Mouse (Mus musculus) stomach, postnatal 0 days (tissue): ENCODE data around the gene Chchd6. TPM values are rescaled to one million over a fixed set of nuclear protein-coding genes. Genes with fewer than 3 reads are reported as not detected.

Source experiments
- ATAC-seq: fragments of 200-750 bp; cut with Nextera tagmentation; 2 replicates; pipeline ENCODE4 v1.8.0; 2017; ENCODE audit not compliant: low FRiP score, low TSS enrichment
- DNase-seq: peaks from one replicate; pipeline ENCODE4 v3.0.0-alpha.2; 2016; ENCODE audit warnings: low spot score
- H3K27ac ChIP-seq: fragments of 300-500 bp; sonication (generic); replicated peaks from 2 replicates; pipeline ENCODE4 v1.5.1; 2014; ENCODE audit warnings: mild to moderate bottlenecking, control low read depth
- H3K27me3 ChIP-seq: fragments of 300-500 bp; sonication (generic); 2 replicates; pipeline ENCODE4 v1.6.1; 2014; ENCODE audit warnings: low read length; ENCODE audit not compliant: control insufficient read depth, insufficient read depth
- H3K36me3 ChIP-seq: fragments of 300-500 bp; sonication (generic); 2 replicates; pipeline ENCODE4 v1.6.1; 2014; ENCODE audit warnings: low read length, mixed read lengths; ENCODE audit not compliant: control insufficient read depth, insufficient read depth
- H3K4me1 ChIP-seq: fragments of 300-500 bp; sonication (generic); replicated peaks from 2 replicates; pipeline ENCODE4 v1.6.1; 2014; ENCODE audit warnings: antibody characterized with exemption; ENCODE audit not compliant: control insufficient read depth, insufficient read depth
- H3K4me2 ChIP-seq: fragments of 300-500 bp; sonication (generic); replicated peaks from 2 replicates; pipeline ENCODE4 v1.6.1; 2014; ENCODE audit warnings: low read depth, mild to moderate bottlenecking, control low read depth, moderate library complexity
- H3K4me3 ChIP-seq: fragments of 300-500 bp; sonication (generic); 2 replicates; pipeline ENCODE4 v1.5.1; 2014; ENCODE audit warnings: low read depth, low read length, control low read depth
- H3K9ac ChIP-seq: fragments of 300-500 bp; sonication (generic); 2 replicates; pipeline ENCODE4 v1.6.1; 2014; ENCODE audit warnings: mild to moderate bottlenecking, low read length, control low read depth, mixed read lengths
- H3K9me3 ChIP-seq: fragments of 300-500 bp; sonication (generic); 2 replicates; pipeline ENCODE4 v1.6.1; 2016; ENCODE audit warnings: low read length; ENCODE audit not compliant: control insufficient read depth
- CTCF ChIP-seq: IDR thresholded peaks from 2 replicates; pipeline ENCODE4 v1.5.1; 2016; ENCODE audit warnings: antibody characterized with exemption, low read depth, mild to moderate bottlenecking, moderate library complexity
- EP300 ChIP-seq: optimal IDR thresholded peaks from 2 replicates; pipeline ENCODE3; 2016; ENCODE audit warnings: antibody characterized with exemption
- WGBS: fragments of 180-500 bp; shearing (Covaris S2); extraction: QIAGEN DNeasy Blood & Tissue Kit; methylation state at CpG from one replicate; pipeline ENCODE4 v1.1.7; 2014; 5-methylcytosine and 5-hydroxymethylcytosine counted together
- polyA plus RNA-seq: library from polyadenylated mRNA; unstranded; fragments of >200 nt; fragmentation: Nextera tagmentation; extraction: Ambion mirVana; gene quantifications from 2 replicates; pipeline ENCODE4 v1.2.1, GENCODE M21; 2015

Gene Chchd6
- polyA plus RNA-seq, 1 experiment from 2014 or later, result 22.7 TPM

- Histone ChIP-seq H3K27ac (no peak overlapping the region), H3K4me1 (no peaks in the 10 kb centered on the region), H3K4me3 (no peak overlapping the region), H3K9ac (no peak overlapping the region), H3K9me3 (no peaks in the 10 kb centered on the region), H3K27me3 (no peaks in the 10 kb centered on the region), H3K4me2 (no peak overlapping the region), H3K36me3 (no peaks in the 10 kb centered on the region)
- 90% methylated on average over 2 of the region's 2 CpGs for WGBS
- ATAC-seq, result no peak
- TF ChIP-seq CTCF (no peak), EP300 (no peak)
- DNase-seq, result no peak
Measured at GRCm38 (mm10) chr6:89384699-89385098, 210.8 kb downstream of the Chchd6 start.

DNA sequence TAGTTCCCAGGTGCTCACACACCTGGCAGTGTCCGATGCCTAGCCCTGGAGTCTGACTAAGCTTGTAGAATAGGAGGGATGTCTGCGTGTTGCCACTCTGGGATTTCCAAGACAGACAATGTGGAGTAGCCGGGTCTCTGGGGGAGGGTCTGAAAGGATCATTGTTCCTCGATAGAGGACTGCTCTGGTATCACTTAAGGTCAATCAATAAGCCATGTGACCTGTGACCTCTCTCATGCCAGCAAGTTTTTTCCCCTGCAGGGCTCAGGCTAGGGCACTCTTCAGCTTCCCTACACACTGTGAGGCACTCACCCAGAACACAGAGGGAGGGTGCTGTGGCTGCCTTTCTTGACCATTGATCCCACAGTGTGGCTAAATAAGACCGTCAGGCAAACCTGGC is 213.6 kb downstream of the Chchd6 start:
- Histone ChIP-seq H3K4me2 (no peak overlapping the region), H3K9me3 (no peaks in the 10 kb centered on the region), H3K9ac (no peak overlapping the region), H3K27ac (no peak overlapping the region), H3K4me3 (no peak overlapping the region), H3K27me3 (no peaks in the 10 kb centered on the region), H3K4me1 (no peaks in the 10 kb centered on the region), H3K36me3 (no peaks in the 10 kb centered on the region)
- 66% methylated on average over 5 of the region's 5 CpGs for WGBS
- no peak for TF ChIP-seq CTCF
- TF ChIP-seq EP300, result no peak
- DNase-seq, result no peak
- ATAC-seq, result no peak

- Histone ChIP-seq H3K27me3 (no peaks in the 10 kb centered on the region), H3K27ac (no peak overlapping the region), H3K4me2 (no peak overlapping the region), H3K4me1 (no peaks in the 10 kb centered on the region), H3K36me3 (no peaks in the 10 kb centered on the region), H3K9me3 (no peaks in the 10 kb centered on the region), H3K4me3 (no peak overlapping the region), H3K9ac (no peak overlapping the region)
- ATAC-seq, result no peak
- no peak for DNase-seq
- TF ChIP-seq EP300 (no peak), CTCF (no peak)
- WGBS, result 70% methylated on average over 3 of the region's 3 CpGs
Measured at GRCm38 (mm10) chr6:89381172-89381571, 214.3 kb downstream of the Chchd6 start.

GRCm38 (mm10) chr6:89380751-89381150 is 214.7 kb downstream of the Chchd6 start:
- ATAC-seq, result no peak
- no peak overlapping the region for H3K27ac ChIP-seq
- no peaks in the 10 kb centered on the region for H3K27me3 ChIP-seq
- no peak for DNase-seq
- no peak overlapping the region for H3K9ac ChIP-seq
- H3K4me1 ChIP-seq, result no peaks in the 10 kb centered on the region
- TF ChIP-seq EP300 (no peak), CTCF (no peak)
- no peaks in the 10 kb centered on the region for H3K9me3 ChIP-seq
- WGBS, result 59% methylated on average over 3 of the region's 3 CpGs
- no peak overlapping the region for H3K4me3 ChIP-seq
- no peak overlapping the region for H3K4me2 ChIP-seq
- no peaks in the 10 kb centered on the region for H3K36me3 ChIP-seq

- H3K27ac ChIP-seq, result no peak overlapping the region
- ATAC-seq (no peak), DNase-seq (no peak)
- 78% methylated on average over 2 of the region's 2 CpGs for WGBS
- H3K4me3 ChIP-seq, result no peak overlapping the region
- TF ChIP-seq CTCF (no peak), EP300 (no peak)
- no peak overlapping the region for H3K9ac ChIP-seq
- no peaks in the 10 kb centered on the region for H3K9me3 ChIP-seq
- no peaks in the 10 kb centered on the region for H3K4me1 ChIP-seq
- H3K36me3 ChIP-seq, result no peaks in the 10 kb centered on the region
- H3K4me2 ChIP-seq, result no peak overlapping the region
- no peaks in the 10 kb centered on the region for H3K27me3 ChIP-seq
Measured at GRCm38 (mm10) chr6:89378264-89378663, 217.2 kb downstream of the Chchd6 start.

DNA sequence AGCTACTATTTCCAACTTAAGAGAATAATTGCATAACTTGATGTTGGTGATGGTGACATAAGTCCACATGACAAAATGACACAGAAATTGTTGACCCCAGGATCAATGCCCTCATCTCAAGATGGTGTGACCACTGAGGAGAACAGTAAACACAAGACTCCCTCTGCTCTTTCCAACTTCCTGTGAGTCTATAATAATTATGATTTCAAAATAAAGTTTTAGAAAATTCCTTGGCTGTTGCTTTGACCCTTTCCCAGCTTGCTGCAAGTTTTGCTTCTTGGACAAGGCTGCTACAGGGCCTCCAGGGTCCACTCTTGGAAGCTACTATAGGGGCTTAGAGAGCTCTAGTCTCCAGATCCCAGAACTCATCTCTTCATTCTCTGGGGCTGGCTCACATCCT is 226.6 kb downstream of the Chchd6 start:
- DNase-seq, result no peak
- Histone ChIP-seq H3K27me3 (no peaks in the 10 kb centered on the region), H3K9me3 (no peaks in the 10 kb centered on the region), H3K36me3 (no peaks in the 10 kb centered on the region), H3K4me2 (no peak overlapping the region), H3K27ac (no peak overlapping the region), H3K9ac (no peak overlapping the region), H3K4me1 (no peaks in the 10 kb centered on the region), H3K4me3 (no peak overlapping the region)
- ATAC-seq, result no peak
- no peak for TF ChIP-seq CTCF
- no peak for TF ChIP-seq EP300

DNA sequence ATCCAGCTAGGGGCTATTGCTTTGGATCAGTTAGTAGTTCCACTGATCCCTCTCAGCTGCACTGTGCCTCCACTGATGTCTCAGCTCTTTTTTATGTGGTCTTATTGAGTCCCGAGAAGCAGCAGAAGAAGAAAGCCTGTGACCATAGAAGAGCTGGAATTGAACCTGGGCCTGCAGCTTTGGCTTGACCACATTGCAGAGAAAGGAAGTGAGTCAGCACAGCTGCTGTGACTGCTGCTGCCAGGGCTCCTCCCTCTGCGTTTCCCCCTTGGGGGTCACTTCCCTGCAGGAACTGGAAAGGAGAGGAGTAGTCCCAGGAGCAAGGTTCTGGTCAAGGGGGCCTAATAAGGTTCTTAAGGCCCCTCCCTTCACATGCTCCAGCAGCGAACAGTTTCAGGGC is 231.1 kb downstream of the Chchd6 start:
- Histone ChIP-seq H3K9me3 (no peaks in the 10 kb centered on the region), H3K4me1 (peaks cover 6% of the 10 kb centered on the region), H3K27me3 (no peaks in the 10 kb centered on the region), H3K36me3 (no peaks in the 10 kb centered on the region), H3K4me3 (no peak overlapping the region), H3K27ac (no peak overlapping the region), H3K9ac (no peak overlapping the region), H3K4me2 (no peak overlapping the region)
- DNase-seq, result no peak
- TF ChIP-seq EP300 (no peak), CTCF (no peak)
- 71% methylated on average over 3 of the region's 3 CpGs for WGBS
- no peak for ATAC-seq
